In genomic region chr4:140709111-140709510, GRCm38 (mm10) we compare ENCODE assay signal across 28 mouse cellular contexts. TPM values are rescaled to one million over a fixed set of nuclear protein-coding genes. Genes with fewer than 3 reads are reported as not detected.
DNase-seq lines count a peak whose midpoint lies in the region; ATAC-seq and TF ChIP-seq lines count a peak whose summit lies in the region.
"Had no signal": no experiment of that assay in that cellular context is flagged by ENCODE, and none has a peak within 500 bp of the region (broad histone marks: within the 10 kb centered on the region; RNA-seq: fewer than 3 reads in every experiment).

No protein-coding gene starts in this region.

- no peak for TF ChIP-seq CTCF in heart, postnatal 0 days (IDR thresholded peaks at IDR 0.05; ENCODE audit: low read depth)
- TF ChIP-seq CTCF in lung, adult 2 months (IDR thresholded peaks at IDR 0.05; ENCODE audit: insufficient read depth, low read length), result no peak
- TF ChIP-seq CTCF in stomach, postnatal 0 days (IDR thresholded peaks at IDR 0.05; ENCODE audit: low read depth), result no peak

- no peak overlapping the region for H3K4me3 ChIP-seq in embryonic facial prominence, embryonic 13.5 days
- no peak overlapping the region for H3K4me3 ChIP-seq in embryonic facial prominence, embryonic 10.5 days
- H3K4me3 ChIP-seq in heart, postnatal 0 days (ENCODE audit: low read depth, low read length), result no peak overlapping the region
- no peak overlapping the region for H3K4me3 ChIP-seq in lung, embryonic 15.5 days
- H3K4me3 ChIP-seq in lung, adult 2 months (replicated peaks; ENCODE audit: extremely low read depth, low read depth, low read length), result no peak overlapping the region
- no peak overlapping the region for H3K4me3 ChIP-seq in stomach, embryonic 15.5 days (replicated peaks)
- H3K4me3 ChIP-seq in stomach, postnatal 0 days (ENCODE audit: low read depth, low read length), result no peak overlapping the region
- H3K4me3 ChIP-seq: forebrain, embryonic 10.5 days; heart, adult 2 months; liver, embryonic 15.5 days had no signal

- DNase-seq in embryonic facial prominence, embryonic 10.5 days (ENCODE audit: low spot score), result no peak
- DNase-seq in heart, postnatal 0 days (ENCODE audit: low spot score), result no peak
- DNase-seq in heart, postnatal 25 days (ENCODE audit: low spot score), result no peak
- no peak for DNase-seq in lung, adult 2 months
- DNase-seq in stomach, postnatal 0 days (ENCODE audit: low spot score), result no peak
- DNase-seq: adrenal gland, postnatal 14 days; cerebellum, adult 11-12 months; cerebellum, postnatal 25 days; embryo, embryonic 11 days; heart, adult 2 months; kidney, adult 11 months; lung, postnatal 10 days; right cerebral cortex, postnatal 25 days had no signal

- H3K4me2 ChIP-seq in embryonic facial prominence, embryonic 13.5 days, result no peak overlapping the region
- no peak overlapping the region for H3K4me2 ChIP-seq in heart, postnatal 0 days (ENCODE audit: low read depth, low read length)
- H3K4me2 ChIP-seq in lung, embryonic 15.5 days, result no peak overlapping the region
- H3K4me2 ChIP-seq in stomach, embryonic 15.5 days, result no peak overlapping the region
- no peak overlapping the region for H3K4me2 ChIP-seq in stomach, postnatal 0 days (replicated peaks; ENCODE audit: low read depth)
- H3K4me2 ChIP-seq: liver, embryonic 15.5 days had no signal

- ATAC-seq in embryonic facial prominence, embryonic 13.5 days (ENCODE audit: insufficient number of reproducible peaks, insufficient read depth, low FRiP score, low TSS enrichment, low read depth), result no peak
- ATAC-seq in heart, postnatal 0 days (ENCODE audit: insufficient read depth, low read depth), result no peak
- ATAC-seq in lung, embryonic 15.5 days (ENCODE audit: borderline replicate concordance, extremely low read depth, low FRiP score, low TSS enrichment), result no peak
- no peak for ATAC-seq in stomach, embryonic 15.5 days (ENCODE audit: insufficient read depth, low FRiP score, low read depth)
- ATAC-seq in stomach, postnatal 0 days (ENCODE audit: low FRiP score, low TSS enrichment), result no peak
- ATAC-seq: CD4-positive, CD25-positive, alpha-beta regulatory T cell, adult 4 months had no signal

- WGBS in embryonic facial prominence, embryonic 13.5 days, result 83% methylated on average over 7 of the region's 7 CpGs
- 93% methylated on average over 7 of the region's 7 CpGs for WGBS in embryonic facial prominence, embryonic 10.5 days
- 92% methylated on average over 7 of the region's 7 CpGs for WGBS in heart, postnatal 0 days
- 76% methylated on average over 7 of the region's 7 CpGs for WGBS in lung, embryonic 15.5 days
- WGBS in lung, adult 2 months, result 77% methylated on average over 7 of the region's 7 CpGs
- 81% methylated on average over 7 of the region's 7 CpGs for WGBS in stomach, embryonic 15.5 days
- WGBS in stomach, postnatal 0 days, result 82% methylated on average over 7 of the region's 7 CpGs

- H3K27me3 ChIP-seq in embryonic facial prominence, embryonic 13.5 days, result no peaks in the 10 kb centered on the region
- H3K27me3 ChIP-seq in embryonic facial prominence, embryonic 10.5 days (replicated peaks; ENCODE audit: low read depth, poor library complexity, severe bottlenecking), result no peaks in the 10 kb centered on the region
- H3K27me3 ChIP-seq in heart, postnatal 0 days (ENCODE audit: control insufficient read depth, insufficient read depth, low read length), result no peaks in the 10 kb centered on the region
- no peaks in the 10 kb centered on the region for H3K27me3 ChIP-seq in lung, embryonic 15.5 days
- H3K27me3 ChIP-seq in stomach, embryonic 15.5 days (replicated peaks), result no peaks in the 10 kb centered on the region
- no peaks in the 10 kb centered on the region for H3K27me3 ChIP-seq in stomach, postnatal 0 days (ENCODE audit: control insufficient read depth, insufficient read depth, low read length)
- H3K27me3 ChIP-seq: liver, embryonic 15.5 days had no signal

- TF ChIP-seq EP300 in heart, postnatal 0 days (IDR thresholded peaks at IDR 0.05; ENCODE audit: low read depth), result no peak
- no peak for TF ChIP-seq EP300 in stomach, postnatal 0 days (optimal IDR thresholded peaks at IDR 0.05)

- 0 out of 2 replicates have a peak overlapping the region, but pooled peaks have one; percentile 2 for H3K9ac ChIP-seq in embryonic facial prominence, embryonic 13.5 days
- H3K9ac ChIP-seq in heart, postnatal 0 days (replicated peaks; ENCODE audit: low read depth, low read length), result no peak overlapping the region
- H3K9ac ChIP-seq in lung, embryonic 15.5 days, result no peak overlapping the region
- H3K9ac ChIP-seq in stomach, embryonic 15.5 days, result no peak overlapping the region
- no peak overlapping the region for H3K9ac ChIP-seq in stomach, postnatal 0 days (ENCODE audit: low read length)
- H3K9ac ChIP-seq: liver, embryonic 15.5 days had no signal

- H3K36me3 ChIP-seq in embryonic facial prominence, embryonic 13.5 days, result peaks cover 98% of the 10 kb centered on the region
- peaks cover 100% of the 10 kb centered on the region for H3K36me3 ChIP-seq in embryonic facial prominence, embryonic 10.5 days (replicated peaks)
- H3K36me3 ChIP-seq in heart, postnatal 0 days (replicated peaks; ENCODE audit: control insufficient read depth, insufficient read depth, low read length), result peaks cover 50% of the 10 kb centered on the region
- peaks cover 75% of the 10 kb centered on the region for H3K36me3 ChIP-seq in lung, embryonic 15.5 days
- peaks cover 44% of the 10 kb centered on the region for H3K36me3 ChIP-seq in stomach, embryonic 15.5 days
- H3K36me3 ChIP-seq in stomach, postnatal 0 days (ENCODE audit: control insufficient read depth, insufficient read depth, low read length), result peaks cover 19% of the 10 kb centered on the region

- H3K9me3 ChIP-seq in embryonic facial prominence, embryonic 13.5 days, result no peaks in the 10 kb centered on the region
- H3K9me3 ChIP-seq in embryonic facial prominence, embryonic 10.5 days, result no peaks in the 10 kb centered on the region
- no peaks in the 10 kb centered on the region for H3K9me3 ChIP-seq in heart, postnatal 0 days (replicated peaks; ENCODE audit: control insufficient read depth, low read length)
- H3K9me3 ChIP-seq in lung, embryonic 15.5 days, result no peaks in the 10 kb centered on the region
- H3K9me3 ChIP-seq in stomach, embryonic 15.5 days, result no peaks in the 10 kb centered on the region
- H3K9me3 ChIP-seq in stomach, postnatal 0 days (ENCODE audit: control insufficient read depth, low read length), result no peaks in the 10 kb centered on the region
- H3K9me3 ChIP-seq: forebrain, embryonic 10.5 days; G1E; liver, embryonic 15.5 days had no signal

- no peak overlapping the region for H3K27ac ChIP-seq in embryonic facial prominence, embryonic 13.5 days
- no peak overlapping the region for H3K27ac ChIP-seq in embryonic facial prominence, embryonic 10.5 days (replicated peaks)
- 0 out of 2 replicates have a peak overlapping the region, but pooled peaks have one; percentile 52 for H3K27ac ChIP-seq in heart, postnatal 0 days (ENCODE audit: low read depth)
- peak overlapping the region; percentile 15; the same call in 1 of the 2 replicates for H3K27ac ChIP-seq in lung, embryonic 15.5 days
- 0 out of 2 replicates have a peak overlapping the region, but pooled peaks have one; percentile 26 for H3K27ac ChIP-seq in stomach, embryonic 15.5 days
- H3K27ac ChIP-seq in stomach, postnatal 0 days (replicated peaks), result no peak overlapping the region
- H3K27ac ChIP-seq: forebrain, embryonic 10.5 days; heart, adult 2 months; liver, embryonic 15.5 days had no signal

- intact Hi-C loops in heart, postnatal 25 days (cut with DNase I), result no loop called here

- H3K4me1 ChIP-seq in embryonic facial prominence, embryonic 13.5 days, result peaks cover 36% of the 10 kb centered on the region
- H3K4me1 ChIP-seq in embryonic facial prominence, embryonic 10.5 days, result peaks cover 66% of the 10 kb centered on the region
- H3K4me1 ChIP-seq in heart, postnatal 0 days (ENCODE audit: control insufficient read depth, insufficient read depth), result peaks cover 20% of the 10 kb centered on the region
- peaks cover 72% of the 10 kb centered on the region for H3K4me1 ChIP-seq in lung, embryonic 15.5 days
- no peaks in the 10 kb centered on the region for H3K4me1 ChIP-seq in lung, adult 2 months (ENCODE audit: control insufficient read depth, insufficient read depth, low read length)
- H3K4me1 ChIP-seq in stomach, embryonic 15.5 days, result peaks cover 50% of the 10 kb centered on the region
- peaks cover 4% of the 10 kb centered on the region; the same call in 1 of the 2 replicates for H3K4me1 ChIP-seq in stomach, postnatal 0 days (replicated peaks; ENCODE audit: control insufficient read depth, insufficient read depth)

- TF ChIP-seq POLR2A in lung, adult 2 months (IDR thresholded peaks at IDR 0.05; ENCODE audit: borderline replicate concordance, extremely low read depth, low read depth, low read length), result no peak

RNA-seq across cellular contexts. Expression of gene Rcc2, which starts 8.8 kb away (rescaled TPM):
- polyA plus RNA-seq in embryonic facial prominence, embryonic 13.5 days (2015; fragmentation: Nextera tagmentation; extraction: Ambion mirVana), result 43.5 and 44.2 TPM in 2 replicates
- 54.4 and 59.8 TPM in 2 replicates for polyA plus RNA-seq in embryonic facial prominence, embryonic 10.5 days (2016; fragmentation: Nextera tagmentation; extraction: Ambion mirVana)
- total RNA-seq in heart, postnatal 0 days (2014; rRNA removed; ENCODE audit: low replicate concordance), result 36.4 and 36.9 TPM in 2 replicates
- polyA plus RNA-seq in heart, postnatal 0 days (2015; fragmentation: Nextera tagmentation; extraction: Ambion mirVana), result 4.4 and 4.8 TPM in 2 replicates
- total RNA-seq in heart, postnatal 25 days (2021), result 10 to 100 TPM; 15.0 to 15.3 TPM
- polyA plus RNA-seq in lung, embryonic 15.5 days (2015; fragmentation: Nextera tagmentation; extraction: Ambion mirVana), result 58.0 and 58.8 TPM in 2 replicates
- polyA plus RNA-seq in lung, adult 2 months (2012; rRNA removed), result 40.6 and 49.6 TPM in 2 replicates
- 46.5 and 47.9 TPM in 2 replicates for polyA plus RNA-seq in stomach, embryonic 15.5 days (2015; fragmentation: Nextera tagmentation; extraction: Ambion mirVana)
- polyA plus RNA-seq in stomach, postnatal 0 days (2015; fragmentation: Nextera tagmentation; extraction: Ambion mirVana), result 18.9 and 20.4 TPM in 2 replicates

RNA-seq across cellular contexts. Expression of gene Padi6, which starts 33.3 kb away (rescaled TPM):
- polyA plus RNA-seq in embryonic facial prominence, embryonic 13.5 days (2015; fragmentation: Nextera tagmentation; extraction: Ambion mirVana), result not detected in 2 replicates
- polyA plus RNA-seq in embryonic facial prominence, embryonic 10.5 days (2016; fragmentation: Nextera tagmentation; extraction: Ambion mirVana), result not detected in 2 replicates
- total RNA-seq in heart, postnatal 0 days (2014; rRNA removed; ENCODE audit: low replicate concordance), result not detected in 2 replicates
- polyA plus RNA-seq in heart, postnatal 0 days (2015; fragmentation: Nextera tagmentation; extraction: Ambion mirVana), result 0.07 TPM in 1 of 2 replicates, not detected in the other
- not detected for total RNA-seq in heart, postnatal 25 days (2021)
- polyA plus RNA-seq in lung, embryonic 15.5 days (2015; fragmentation: Nextera tagmentation; extraction: Ambion mirVana), result 0.06 TPM in 1 of 2 replicates, not detected in the other
- not detected in 2 replicates for polyA plus RNA-seq in lung, adult 2 months (2012; rRNA removed)
- polyA plus RNA-seq in stomach, embryonic 15.5 days (2015; fragmentation: Nextera tagmentation; extraction: Ambion mirVana), result 0.19 and 0.49 TPM in 2 replicates
- not detected in 2 replicates for polyA plus RNA-seq in stomach, postnatal 0 days (2015; fragmentation: Nextera tagmentation; extraction: Ambion mirVana)
- total RNA-seq: adrenal gland, postnatal 14 days; G1E; gastrocnemius, adult 8-10 months; heart, adult 2 months; hematopoietic stem cell, adult 5-6 weeks; layer of hippocampus, postnatal 25 days; megakaryocyte progenitor cell, adult 5-6 weeks had no signal
- polyA plus RNA-seq: CD4-positive, CD25-positive, alpha-beta regulatory T cell, adult 4 months; forebrain, embryonic 10.5 days; G1E; heart, adult 2 months; kidney, embryonic 16.5 days; large intestine, adult 2 months; limb, embryonic 14.5 days; liver, embryonic 15.5 days; stomach, embryonic 14.5 days had no signal

RNA-seq across cellular contexts. Expression of gene Arhgef10l, which starts 43.3 kb away (rescaled TPM):
- polyA plus RNA-seq in embryonic facial prominence, embryonic 13.5 days (2015; fragmentation: Nextera tagmentation; extraction: Ambion mirVana), result 11.5 and 11.6 TPM in 2 replicates
- 17.9 and 18.2 TPM in 2 replicates for polyA plus RNA-seq in embryonic facial prominence, embryonic 10.5 days (2016; fragmentation: Nextera tagmentation; extraction: Ambion mirVana)
- total RNA-seq in heart, postnatal 0 days (2014; rRNA removed; ENCODE audit: low replicate concordance), result 46.8 and 52.8 TPM in 2 replicates
- polyA plus RNA-seq in heart, postnatal 0 days (2015; fragmentation: Nextera tagmentation; extraction: Ambion mirVana), result 12.1 and 15.4 TPM in 2 replicates
- 10 to 100 TPM; 62.4 to 63.9 TPM for total RNA-seq in heart, postnatal 25 days (2021)
- polyA plus RNA-seq in lung, embryonic 15.5 days (2015; fragmentation: Nextera tagmentation; extraction: Ambion mirVana), result 14.8 and 16.6 TPM in 2 replicates
- polyA plus RNA-seq in lung, adult 2 months (2012; rRNA removed), result 29.2 and 34.6 TPM in 2 replicates
- polyA plus RNA-seq in stomach, embryonic 15.5 days (2015; fragmentation: Nextera tagmentation; extraction: Ambion mirVana), result 15.2 and 15.9 TPM in 2 replicates
- polyA plus RNA-seq in stomach, postnatal 0 days (2015; fragmentation: Nextera tagmentation; extraction: Ambion mirVana), result 11.3 and 12.7 TPM in 2 replicates

Comparison
In these comparisons a context has a peak if more than half of its experiments do, and no peak if none do; other contexts are left out.
1. H3K27ac ChIP-seq: peak in heart, postnatal 0 days (single experiment), lung, embryonic 15.5 days (single experiment) and stomach, embryonic 15.5 days (single experiment); none in embryonic facial prominence, embryonic 13.5 days (single experiment), embryonic facial prominence, embryonic 10.5 days (single experiment) and stomach, postnatal 0 days (single experiment).